Comparison of ENCODE assay signal across 8 mouse cellular contexts in the genomic region with DNA sequence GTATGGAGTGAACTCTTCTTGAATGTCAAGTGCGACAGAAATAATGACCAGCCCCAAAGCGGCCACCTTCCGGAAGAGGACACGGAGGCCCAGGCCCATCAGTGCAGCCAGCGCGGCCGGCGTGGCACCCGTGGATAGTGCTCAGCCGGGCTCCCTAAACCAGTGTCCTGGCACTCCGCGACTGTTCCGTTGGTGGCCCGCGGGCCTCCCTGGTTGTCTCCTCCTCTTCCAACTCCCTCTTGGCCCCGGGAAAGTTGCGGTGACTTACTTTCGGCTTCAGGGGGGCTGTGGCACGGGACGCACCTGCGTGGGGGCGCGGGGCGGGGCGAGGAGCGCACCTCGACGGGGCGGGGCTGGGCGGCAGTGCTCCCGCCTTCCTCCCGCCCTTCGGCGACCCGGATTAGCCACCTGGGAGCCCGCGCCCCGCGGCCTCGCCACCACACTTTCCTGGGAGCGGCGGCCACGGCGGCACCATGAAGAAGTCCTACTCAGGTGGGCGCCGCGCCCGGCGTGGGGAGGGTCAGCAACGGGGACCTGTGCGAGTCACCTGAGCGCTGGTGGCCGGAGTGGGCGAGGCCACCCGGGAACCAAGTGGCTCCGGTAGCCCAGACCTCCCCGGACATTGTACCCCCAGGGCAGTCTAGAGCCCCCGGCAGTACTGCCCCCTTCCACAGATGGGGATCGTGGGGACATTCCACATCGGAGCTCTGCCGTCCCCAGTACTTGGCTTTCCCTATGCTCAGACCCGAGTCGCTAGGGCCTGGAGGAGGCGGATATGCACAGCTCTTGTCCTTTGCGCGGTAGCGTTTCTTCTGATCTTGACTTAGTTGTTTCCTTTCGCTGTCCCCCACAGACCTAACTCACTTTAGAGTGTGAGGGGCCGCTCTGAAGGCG. TPM values are rescaled to one million over a fixed set of nuclear protein-coding genes. Genes with fewer than 3 reads are reported as not detected.
DNase-seq lines count a peak whose midpoint lies in the region; ATAC-seq and TF ChIP-seq lines count a peak whose summit lies in the region.

Gene Sept9, plus strand, starts transcription at position 380 of the 894 bp plus-strand sequence.

- ATAC-seq in inflammation-experienced regulatory T-cells, adult 6 months: no peak
- 0 out of 2 replicates have a peak, but pooled peaks have one; percentile 13 for ATAC-seq in limb, embryonic 11.5 days (ENCODE audit: insufficient number of reproducible peaks, low FRiP score, low TSS enrichment, low read depth)

- no peaks in the 10 kb centered on the region for H3K4me1 ChIP-seq in ES-E14 (ENCODE audit: control insufficient read depth in 2 of 2, insufficient read depth in 2 of 2, low read length in 2 of 2, poor library complexity in 1 of 2)
- peaks cover 9% of the 10 kb centered on the region; the same call in 1 of the 2 replicates for H3K4me1 ChIP-seq in limb, embryonic 11.5 days (ENCODE audit: control insufficient read depth, insufficient read depth, low read length)
- peaks cover 20% of the 10 kb centered on the region for H3K4me1 ChIP-seq in midbrain, embryonic 10.5 days

- no peaks in the 10 kb centered on the region for H3K9me3 ChIP-seq in ES-E14 (ENCODE audit: control insufficient read depth, insufficient read depth, low read depth, low read length)
- H3K9me3 ChIP-seq in limb, embryonic 11.5 days (ENCODE audit: control insufficient read depth, low read length): no peaks in the 10 kb centered on the region
- H3K9me3 ChIP-seq in midbrain, embryonic 10.5 days (replicated peaks): no peaks in the 10 kb centered on the region

- peak within 1 kb of the TSS; percentile 79 for H3K9ac ChIP-seq in ES-E14 (ENCODE audit: insufficient read depth, low read depth, low read length, poor library complexity, severe bottlenecking)
- H3K9ac ChIP-seq in limb, embryonic 11.5 days (ENCODE audit: low read length): peak within 1 kb of the TSS; percentile 66

- DNase-seq in ES-E14 (ENCODE audit: low read depth, low spot score): no peak
- no peak for DNase-seq in adrenal gland, postnatal 4 days (ENCODE audit: low spot score in 2 of 2)
- DNase-seq in gastrocnemius, postnatal 25 days: no peak
- peak; percentile 68 for DNase-seq in limb, embryonic 11.5 days (ENCODE audit: low spot score)
- DNase-seq in midbrain, embryonic 10.5 days (ENCODE audit: low spot score): peak; percentile 38
- peak; percentile 80 for DNase-seq in thymus, postnatal 14 days
- DNase-seq in right cerebral cortex, postnatal 25 days: no peak

- no peak within 1 kb of the TSS for H3K27ac ChIP-seq in ES-E14 (ENCODE audit: insufficient read depth, low read depth, low read length, poor library complexity, severe bottlenecking)
- no peak within 1 kb of the TSS for H3K27ac ChIP-seq in limb, embryonic 11.5 days (replicated peaks; ENCODE audit: low read depth, low read length)
- H3K27ac ChIP-seq in midbrain, embryonic 10.5 days (replicated peaks): no peak within 1 kb of the TSS; the same call in 1 of the 2 replicates

- in situ Hi-C loops in ES-E14 (cut with MboI; ENCODE audit: low sequenced_read_pairs in 2 of 2, unreplicated experiment in 2 of 2): no loop called here

- H3K36me3 ChIP-seq in ES-E14 (ENCODE audit: control insufficient read depth, insufficient read depth, low read length, poor library complexity, severe bottlenecking): no peaks in the 10 kb centered on the region
- no peaks in the 10 kb centered on the region for H3K36me3 ChIP-seq in limb, embryonic 11.5 days (ENCODE audit: control insufficient read depth, insufficient read depth, low read length)
- H3K36me3 ChIP-seq in midbrain, embryonic 10.5 days: no peaks in the 10 kb centered on the region

- H3K4me2 ChIP-seq in limb, embryonic 11.5 days (ENCODE audit: low read depth, severe bottlenecking): peak within 1 kb of the TSS; percentile 95

- WGBS in limb, embryonic 11.5 days: under 1% methylated on average over 69 of the region's 70 CpGs
- WGBS in midbrain, embryonic 10.5 days: under 1% methylated on average over 69 of the region's 70 CpGs

- peak within 1 kb of the TSS; percentile 78 to 79 for H3K4me3 ChIP-seq in ES-E14 (ENCODE audit: insufficient read depth in 1 of 2, low read depth in 1 of 2, low read length in 2 of 2, poor library complexity in 1 of 2, severe bottlenecking in 1 of 2)
- H3K4me3 ChIP-seq in limb, embryonic 11.5 days (ENCODE audit: low read depth, low read length): peak within 1 kb of the TSS; percentile 51
- H3K4me3 ChIP-seq in midbrain, embryonic 10.5 days: peak within 1 kb of the TSS; percentile 58

- peaks cover 22% of the 10 kb centered on the region for H3K27me3 ChIP-seq in limb, embryonic 11.5 days (ENCODE audit: control insufficient read depth, insufficient read depth, low read length)
- H3K27me3 ChIP-seq in midbrain, embryonic 10.5 days (ENCODE audit: low read depth, poor library complexity, severe bottlenecking): peaks cover 82% of the 10 kb centered on the region

TF ChIP-seq in ES-E14, 5 proteins besides CTCF, POLR2A, EP300 and RAD21:
- TF ChIP-seq ZC3H11A (IDR thresholded peaks at IDR 0.05; ENCODE audit: borderline replicate concordance, low read depth, low read length) (no peak), ZNF384 (IDR thresholded peaks at IDR 0.05; ENCODE audit: low read depth, low read length) (no peak), MAFK (IDR thresholded peaks at IDR 0.05; ENCODE audit: insufficient read depth, low read depth, low read length) (no peak), HCFC1 (IDR thresholded peaks at IDR 0.05; ENCODE audit: borderline replicate concordance, insufficient read depth, low read length) (no peak)

RNA-seq across cellular contexts. Expression of gene Sept9, which starts in this region (rescaled TPM):
- total RNA-seq in ES-E14 (2012; rRNA removed): 57.1 and 65.7 TPM in 2 replicates
- total RNA-seq in adrenal gland, postnatal 4 days (2021): 100 to 1,000 TPM; 158 to 171 TPM
- 10 to 100 TPM; 13.8 to 16.2 TPM for total RNA-seq in gastrocnemius, postnatal 25 days (2021)
- 100 to 1,000 TPM; 313 to 340 (median 332) TPM for polyA plus RNA-seq in inflammation-experienced regulatory T-cells, adult 6 months (2017; shearing (Covaris generic))
- 208 and 226 TPM in 2 replicates for polyA plus RNA-seq in limb, embryonic 11.5 days (2014; fragmentation: Nextera tagmentation; extraction: Ambion mirVana)
- 186 and 195 TPM in 2 replicates for polyA plus RNA-seq in midbrain, embryonic 10.5 days (2016; fragmentation: Nextera tagmentation; extraction: Ambion mirVana)

Comparison
In these comparisons a context has a peak if more than half of its experiments do, and no peak if none do; other contexts are left out.
1. DNase-seq: peak in limb, embryonic 11.5 days (single experiment), midbrain, embryonic 10.5 days (single experiment) and thymus, postnatal 14 days (single experiment); none in ES-E14 (single experiment), adrenal gland, postnatal 4 days (0 of 2), gastrocnemius, postnatal 25 days (single experiment) and right cerebral cortex, postnatal 25 days (single experiment).
2. Peak in every context shown above with its lines, with median percentiles within 50 percentile points of each other: H3K4me3 ChIP-seq.